Mouse (Mus musculus): Measurements from ENCODE around the gene 4932438H23Rik.

- TF ChIP-seq POLR2A (IDR thresholded peaks at IDR 0.05; ENCODE audit: insufficient read length, low read depth) (no peak), SRF (IDR thresholded peaks at IDR 0.05; ENCODE audit: control insufficient read depth, insufficient read length, low read depth) (no peak)
Observed at GRCm38 (mm10) chr16:91063786-91064185, 31.1 kb downstream of the 4932438H23Rik start.

Data from myocyte (in vitro differentiated cells).